Mouse (Mus musculus) myocyte (in vitro differentiated cells): ENCODE data around the gene C2cd2l. TPM values are rescaled to one million over a fixed set of nuclear protein-coding genes. Genes with fewer than 3 reads are reported as not detected.

Source experiments
- H3K27me3 ChIP-seq: one replicate; pipeline ENCODE4 v1.6.1; 2011; ENCODE audit not compliant: control insufficient read depth, insufficient read depth, insufficient read length
- H3K36me3 ChIP-seq: one replicate; pipeline ENCODE4 v1.6.1; 2011; ENCODE audit not compliant: control insufficient read depth, insufficient read depth
- H3K4me2 ChIP-seq: one replicate; pipeline ENCODE4 v1.6.1; 2011; ENCODE audit warnings: low read depth, control low read depth
- H3K4me3 ChIP-seq: one replicate; pipeline ENCODE4 v1.5.1; 2011; ENCODE audit warnings: mild to moderate bottlenecking, control low read depth, moderate library complexity
- H3K79me2 ChIP-seq: one replicate; pipeline ENCODE4 v1.6.1; 2011; ENCODE audit not compliant: control insufficient read depth, insufficient read depth
- H3ac ChIP-seq: one replicate; pipeline ENCODE4 v1.6.1; 2011; ENCODE audit not compliant: control insufficient read depth, insufficient read length
- CEBPB ChIP-seq: IDR thresholded peaks from 2 replicates; pipeline ENCODE4 v1.6.1; 2011; ENCODE audit warnings: mild to moderate bottlenecking, moderate library complexity; ENCODE audit not compliant: poor library complexity, insufficient read depth, severe bottlenecking
- E2F4 ChIP-seq: IDR thresholded peaks from one replicate; pipeline ENCODE4 v1.6.1; 2011; ENCODE audit warnings: mild to moderate bottlenecking, control low read depth, moderate library complexity; ENCODE audit not compliant: insufficient read depth
- MAX ChIP-seq: IDR thresholded peaks from one replicate; pipeline ENCODE4 v1.6.1; 2011; ENCODE audit warnings: low read depth, mild to moderate bottlenecking, control low read depth
- MYOD1 ChIP-seq, 3 experiments: IDR thresholded peaks; one replicate each; pipeline ENCODE4 v1.6.1; 2011; ENCODE audit warnings: control low read depth in 2 of 3, low read depth in 2 of 3, mild to moderate bottlenecking in 2 of 3, moderate library complexity in 1 of 3; ENCODE audit not compliant: insufficient read length in 2 of 3, control insufficient read depth in 1 of 3
- MYOG ChIP-seq, 3 experiments: IDR thresholded peaks; one replicate each; pipeline ENCODE4 v1.6.1; 2011; ENCODE audit warnings: control low read depth in 2 of 3, low read depth in 2 of 3, mild to moderate bottlenecking in 2 of 3; ENCODE audit not compliant: insufficient read length in 2 of 3, control insufficient read depth in 1 of 3, insufficient read depth in 1 of 3
- POLR2A ChIP-seq: IDR thresholded peaks from one replicate; pipeline ENCODE4 v1.6.1; 2011; ENCODE audit warnings: low read depth, mild to moderate bottlenecking, control low read depth, moderate library complexity; ENCODE audit not compliant: insufficient read length
- POLR2AphosphoS2 ChIP-seq: IDR thresholded peaks from one replicate; pipeline ENCODE4 v1.6.1; 2011; ENCODE audit warnings: low read depth, control low read depth; ENCODE audit not compliant: insufficient read length
- REST ChIP-seq: IDR thresholded peaks from one replicate; pipeline ENCODE4 v1.6.1; 2011; ENCODE audit warnings: mild to moderate bottlenecking, control low read depth, moderate library complexity; ENCODE audit not compliant: insufficient read depth, insufficient read length
- SRF ChIP-seq: IDR thresholded peaks from one replicate; pipeline ENCODE4 v1.6.1; 2011; ENCODE audit warnings: low read depth; ENCODE audit not compliant: control insufficient read depth, insufficient read length
- TCF12 ChIP-seq: IDR thresholded peaks from one replicate; pipeline ENCODE4 v1.6.1; 2011; ENCODE audit warnings: mild to moderate bottlenecking, control low read depth; ENCODE audit not compliant: poor library complexity, insufficient read depth, severe bottlenecking
- TCF3 ChIP-seq: IDR thresholded peaks from one replicate; pipeline ENCODE4 v1.6.1; 2011; ENCODE audit warnings: low read depth, control low read depth; ENCODE audit not compliant: insufficient read length
- USF1 ChIP-seq: IDR thresholded peaks from one replicate; pipeline ENCODE4 v1.6.1; 2011; ENCODE audit warnings: low read depth, mild to moderate bottlenecking, control low read depth, moderate library complexity
- polyA plus RNA-seq: library from polyadenylated mRNA; unstranded; fragments of >200 nt; fragmentation: generic; extraction: Trizol; gene quantifications from one replicate; pipeline ENCODE4 v1.2.1, GENCODE M21; 2012; ENCODE audit warnings: missing spikeins

Gene C2cd2l
- polyA plus RNA-seq, 1 experiment: 18.1 TPM

- Histone ChIP-seq H3K36me3 (no peaks in the 10 kb centered on the region), H3ac (peak overlapping the region; percentile 75), H3K79me2 (no peaks in the 10 kb centered on the region), H3K27me3 (no peaks in the 10 kb centered on the region), H3K4me3 (peak overlapping the region; percentile 43), H3K4me2 (peak overlapping the region; percentile 92)
- TF ChIP-seq MAX (no peak), MYOD1 (IDR thresholded peaks at IDR 0.05; ENCODE audit: control insufficient read depth in 1 of 3, insufficient read length in 2 of 3, low read depth in 2 of 3) (peak in 2 of 3 experiments; percentile 5 to 28), USF1 (no peak), E2F4 (no peak), MYOG (IDR thresholded peaks at IDR 0.05; ENCODE audit: control insufficient read depth in 1 of 3, insufficient read depth in 1 of 3, insufficient read length in 2 of 3, low read depth in 2 of 3) (peak in 1 of 3 experiments; percentile 17), CEBPB (no peak)
These were observed 789 bp downstream of the C2cd2l start for GRCm38 (mm10) chr9:44319105-44319886.

DNA sequence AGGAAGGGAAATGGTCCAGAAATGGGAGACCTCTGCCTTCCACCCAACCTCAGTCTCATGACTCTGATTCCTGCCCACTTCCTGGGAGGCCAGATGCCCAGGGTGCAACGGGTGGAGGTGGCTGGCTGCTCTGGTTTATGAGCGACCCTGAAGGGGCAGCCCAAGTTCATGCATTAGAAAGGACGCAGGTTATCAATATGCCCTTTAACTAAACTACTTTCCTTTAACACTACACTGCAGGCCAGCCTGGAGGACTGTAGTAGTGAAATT is 1.3 kb downstream of the C2cd2l start:
- peak overlapping the region; percentile 92 for H3K4me2 ChIP-seq
- no peaks in the 10 kb centered on the region for H3K79me2 ChIP-seq
- H3K36me3 ChIP-seq: no peaks in the 10 kb centered on the region
- TF ChIP-seq SRF (no peak), MYOD1 (IDR thresholded peaks at IDR 0.05; ENCODE audit: control insufficient read depth in 1 of 3, insufficient read length in 2 of 3, low read depth in 2 of 3) (no peak)
- H3K27me3 ChIP-seq: no peaks in the 10 kb centered on the region
- H3K4me3 ChIP-seq: peak overlapping the region; percentile 43
- H3ac ChIP-seq: peak overlapping the region; percentile 75

DNA sequence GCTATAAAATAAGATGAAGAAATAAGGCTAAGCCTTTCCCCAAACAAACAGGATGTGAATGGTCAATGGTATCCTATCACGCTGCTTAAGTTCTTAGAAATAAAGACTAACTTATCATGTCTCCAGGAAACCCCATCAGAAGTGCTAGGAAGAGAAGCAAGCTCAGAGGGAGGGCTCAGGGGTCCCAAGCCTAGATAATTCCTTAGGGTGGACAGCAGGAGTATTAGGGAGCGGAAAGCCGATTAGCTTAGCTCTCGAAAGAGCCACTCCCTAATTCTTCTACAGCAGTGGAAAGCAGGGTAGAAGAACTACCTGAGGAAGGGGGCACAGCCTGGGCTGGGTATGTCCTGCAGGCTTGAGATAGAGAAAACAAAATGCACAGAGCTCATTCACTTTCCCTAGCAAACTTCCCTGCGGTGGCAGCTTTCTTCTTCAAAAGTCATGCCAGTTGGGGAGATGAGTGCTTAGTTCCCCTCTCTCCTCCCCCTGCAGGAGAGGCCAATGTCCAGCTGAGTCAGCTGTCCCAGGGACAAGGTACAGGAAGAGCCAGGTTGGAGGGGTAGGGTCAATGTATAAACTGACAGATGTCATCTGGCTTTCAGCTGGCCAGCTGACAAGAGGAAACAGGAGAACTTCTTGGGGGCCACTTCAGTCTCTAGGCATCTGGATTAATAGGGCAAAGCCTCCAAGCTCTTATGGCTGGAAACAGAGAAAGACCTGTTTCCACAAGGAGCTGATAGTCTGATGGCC is 1.8 kb downstream of the C2cd2l start:
- Histone ChIP-seq H3K27me3 (no peaks in the 10 kb centered on the region), H3K79me2 (no peaks in the 10 kb centered on the region), H3ac (peak overlapping the region; percentile 75), H3K4me2 (peak overlapping the region; percentile 92), H3K36me3 (no peaks in the 10 kb centered on the region), H3K4me3 (peak overlapping the region; percentile 43)
- TF ChIP-seq TCF3 (no peak), TCF12 (no peak), MYOD1 (IDR thresholded peaks at IDR 0.05; ENCODE audit: control insufficient read depth in 1 of 3, insufficient read length in 2 of 3, low read depth in 2 of 3) (no peak), E2F4 (no peak), POLR2A (no peak), POLR2AphosphoS2 (no peak), CEBPB (no peak), USF1 (no peak), REST (no peak), SRF (no peak)

DNA sequence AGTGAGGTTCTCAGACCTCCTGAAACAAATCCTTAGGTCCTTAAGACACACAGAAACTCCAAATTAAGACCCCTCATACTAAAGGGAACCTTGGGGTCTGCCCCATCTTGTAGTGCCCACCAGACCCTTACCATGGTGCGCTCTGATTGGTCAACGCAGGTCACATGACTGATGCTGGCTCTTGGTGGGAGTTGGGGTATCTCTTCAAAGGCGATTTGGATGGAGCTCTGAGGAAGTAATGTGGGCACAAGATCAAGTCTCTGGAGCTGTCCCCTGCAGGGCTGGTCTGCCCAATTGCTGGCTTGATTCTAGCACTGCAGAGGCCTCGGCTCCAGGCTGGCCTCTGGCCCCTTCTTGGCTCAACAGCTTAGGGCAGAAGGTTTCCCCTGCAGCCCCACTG is 2.6 kb downstream of the C2cd2l start:
- H3K79me2 ChIP-seq: no peaks in the 10 kb centered on the region
- TF ChIP-seq SRF: no peak
- no peak for TF ChIP-seq USF1
- no peak for TF ChIP-seq MYOG (IDR thresholded peaks at IDR 0.05; ENCODE audit: control insufficient read depth in 1 of 3, insufficient read depth in 1 of 3, insufficient read length in 2 of 3, low read depth in 2 of 3)
- TF ChIP-seq POLR2A: no peak
- no peak for TF ChIP-seq TCF12
- no peak for TF ChIP-seq REST
- no peak for TF ChIP-seq MAX
- TF ChIP-seq MYOD1 (IDR thresholded peaks at IDR 0.05; ENCODE audit: control insufficient read depth in 1 of 3, insufficient read length in 2 of 3, low read depth in 2 of 3): no peak
- no peak for TF ChIP-seq POLR2AphosphoS2
- no peak for TF ChIP-seq TCF3
- no peak for TF ChIP-seq E2F4
- TF ChIP-seq CEBPB: no peak
- H3K4me2 ChIP-seq: no peak overlapping the region
- no peak overlapping the region for H3ac ChIP-seq
- H3K27me3 ChIP-seq: no peaks in the 10 kb centered on the region
- H3K36me3 ChIP-seq: no peaks in the 10 kb centered on the region
- no peak overlapping the region for H3K4me3 ChIP-seq

GRCm38 (mm10) chr9:44314910-44315309 is 5.2 kb downstream of the C2cd2l start:
- Histone ChIP-seq H3ac (no peak overlapping the region), H3K4me2 (no peak overlapping the region), H3K27me3 (no peaks in the 10 kb centered on the region), H3K79me2 (no peaks in the 10 kb centered on the region), H3K36me3 (peaks cover 3% of the 10 kb centered on the region), H3K4me3 (no peak overlapping the region)
- TF ChIP-seq CEBPB: no peak
- TF ChIP-seq E2F4: no peak
- TF ChIP-seq MYOG (IDR thresholded peaks at IDR 0.05; ENCODE audit: control insufficient read depth in 1 of 3, insufficient read depth in 1 of 3, insufficient read length in 2 of 3, low read depth in 2 of 3): no peak
- no peak for TF ChIP-seq SRF
